Mouse (Mus musculus) C2C12 (cell line): ENCODE results near the gene Igsf3. TPM values are rescaled to one million over a fixed set of nuclear protein-coding genes. Genes with fewer than 3 reads are reported as not detected.

ENCODE experiments used
- H3K27me3 ChIP-seq: one replicate; pipeline ENCODE4 v1.6.1; 2011; ENCODE audit not compliant: control insufficient read depth, insufficient read depth, insufficient read length
- H3K36me3 ChIP-seq: one replicate; pipeline ENCODE4 v1.6.1; 2011; ENCODE audit not compliant: control insufficient read depth, insufficient read depth
- H3K4me3 ChIP-seq: one replicate; pipeline ENCODE4 v1.5.1; 2011; ENCODE audit warnings: mild to moderate bottlenecking, control low read depth; ENCODE audit not compliant: poor library complexity, insufficient read depth, severe bottlenecking
- H3K79me2 ChIP-seq: one replicate; pipeline ENCODE4 v1.6.1; 2011; ENCODE audit not compliant: control insufficient read depth, insufficient read depth
- H3K79me3 ChIP-seq: one replicate; pipeline ENCODE4 v1.6.1; 2011; ENCODE audit warnings: low read depth, control low read depth
- H3ac ChIP-seq: one replicate; pipeline ENCODE3; 2011; ENCODE audit warnings: low read depth; ENCODE audit not compliant: control insufficient read depth, insufficient read length
- CEBPB ChIP-seq: IDR thresholded peaks from one replicate; pipeline ENCODE4 v1.6.1; 2011; ENCODE audit warnings: low read depth, mild to moderate bottlenecking, control low read depth, moderate library complexity
- CTCF ChIP-seq: IDR thresholded peaks from one replicate; pipeline ENCODE4 v1.5.1; 2011; ENCODE audit not compliant: control insufficient read depth, insufficient read depth, insufficient read length
- FOSL1 ChIP-seq: IDR thresholded peaks from one replicate; pipeline ENCODE4 v1.8.0; 2011; ENCODE audit warnings: mild to moderate bottlenecking, low read length; ENCODE audit not compliant: poor library complexity, insufficient read depth, severe bottlenecking
- MAX ChIP-seq: IDR thresholded peaks from one replicate; pipeline ENCODE4 v1.6.1; 2011; ENCODE audit warnings: mild to moderate bottlenecking, control low read depth
- MYOD1 ChIP-seq: IDR thresholded peaks from one replicate; pipeline ENCODE4 v1.6.1; 2011; ENCODE audit warnings: low read depth; ENCODE audit not compliant: control insufficient read depth, insufficient read length
- MYOG ChIP-seq: IDR thresholded peaks from one replicate; pipeline ENCODE4 v1.6.1; 2011; ENCODE audit not compliant: control insufficient read depth, insufficient read length; ENCODE audit errors: extremely low read depth
- USF1 ChIP-seq: IDR thresholded peaks from one replicate; pipeline ENCODE4 v1.6.1; 2011; ENCODE audit warnings: low read depth, mild to moderate bottlenecking, control low read depth, moderate library complexity
- polyA plus RNA-seq: library from polyadenylated mRNA; unstranded; fragments of >200 nt; fragmentation: generic; extraction: Trizol; gene quantifications from one replicate; pipeline ENCODE4 v1.2.1, GENCODE M21; 2012; ENCODE audit warnings: missing spikeins

Igsf3 gene
- polyA plus RNA-seq, 1 experiment: 4.0 TPM

GRCm38 (mm10) chr3:101377256-101378024, 557 bp downstream of the Igsf3 start:
- TF ChIP-seq MYOD1 (no peak), CTCF (no peak), MYOG (no peak), FOSL1 (no peak), MAX (no peak), CEBPB (no peak), USF1 (no peak)
- no peaks in the 10 kb centered on the region for H3K27me3 ChIP-seq
- H3K4me3 ChIP-seq: peak overlapping the region; percentile 39
- H3ac ChIP-seq: peak overlapping the region; percentile 42
- no peaks in the 10 kb centered on the region for H3K79me3 ChIP-seq
- H3K36me3 ChIP-seq: no peaks in the 10 kb centered on the region
- no peaks in the 10 kb centered on the region for H3K79me2 ChIP-seq

- Histone ChIP-seq H3K79me2 (no peaks in the 10 kb centered on the region), H3K36me3 (no peaks in the 10 kb centered on the region), H3K79me3 (no peaks in the 10 kb centered on the region), H3ac (no peak overlapping the region), H3K4me3 (no peak overlapping the region), H3K27me3 (no peaks in the 10 kb centered on the region)
- TF ChIP-seq CEBPB (no peak), USF1 (no peak), MYOD1 (no peak), MYOG (no peak), MAX (no peak), CTCF (no peak), FOSL1 (no peak)
Measured at GRCm38 (mm10) chr3:101378102-101378501, 1.2 kb downstream of the Igsf3 start.

- Histone ChIP-seq H3K27me3 (no peaks in the 10 kb centered on the region), H3K36me3 (no peaks in the 10 kb centered on the region), H3K79me2 (no peaks in the 10 kb centered on the region), H3K79me3 (no peaks in the 10 kb centered on the region), H3K4me3 (no peak overlapping the region), H3ac (no peak overlapping the region)
- TF ChIP-seq CEBPB: no peak
- no peak for TF ChIP-seq FOSL1
- no peak for TF ChIP-seq MAX
- no peak for TF ChIP-seq MYOD1
- TF ChIP-seq CTCF: no peak
- TF ChIP-seq USF1: no peak
Measured at GRCm38 (mm10) chr3:101379789-101380188, 2.9 kb downstream of the Igsf3 start.

- H3ac ChIP-seq: no peak overlapping the region
- no peaks in the 10 kb centered on the region for H3K27me3 ChIP-seq
- no peak overlapping the region for H3K4me3 ChIP-seq
- no peaks in the 10 kb centered on the region for H3K79me2 ChIP-seq
- TF ChIP-seq MAX (no peak), MYOD1 (no peak), FOSL1 (no peak), CEBPB (no peak), USF1 (no peak), CTCF (no peak), MYOG (no peak)
- no peaks in the 10 kb centered on the region for H3K36me3 ChIP-seq
- no peaks in the 10 kb centered on the region for H3K79me3 ChIP-seq
Measured at GRCm38 (mm10) chr3:101381691-101382090, 4.8 kb downstream of the Igsf3 start.

DNA sequence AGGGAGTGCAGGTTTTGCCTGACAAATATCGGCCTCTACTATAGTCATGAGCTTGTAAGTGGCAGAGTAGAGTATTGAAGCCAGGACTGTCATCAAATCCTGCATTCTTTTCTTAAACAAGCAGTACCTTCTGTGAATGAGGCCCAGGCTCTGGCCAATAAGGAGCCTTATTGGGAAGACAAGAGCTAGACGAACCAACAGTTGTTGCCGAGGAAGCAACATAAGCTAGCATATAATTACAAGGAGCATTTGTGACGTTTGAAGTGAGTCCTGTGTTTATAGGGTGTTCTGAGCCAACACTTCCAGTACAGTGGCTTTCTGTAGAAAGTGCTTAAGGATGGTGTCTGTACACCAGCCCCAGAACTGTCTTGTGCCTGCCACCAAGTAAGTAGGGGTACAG, 5.9 kb downstream of the Igsf3 start:
- no peaks in the 10 kb centered on the region for H3K79me2 ChIP-seq
- no peak overlapping the region for H3K4me3 ChIP-seq
- no peaks in the 10 kb centered on the region for H3K36me3 ChIP-seq
- H3ac ChIP-seq: no peak overlapping the region
- TF ChIP-seq CTCF (no peak), MAX (no peak), MYOG (no peak), FOSL1 (no peak), MYOD1 (no peak), CEBPB (no peak), USF1 (no peak)
- H3K27me3 ChIP-seq: no peaks in the 10 kb centered on the region
- H3K79me3 ChIP-seq: no peaks in the 10 kb centered on the region

- no peak overlapping the region for H3ac ChIP-seq
- H3K36me3 ChIP-seq: no peaks in the 10 kb centered on the region
- no peaks in the 10 kb centered on the region for H3K27me3 ChIP-seq
- no peaks in the 10 kb centered on the region for H3K79me3 ChIP-seq
- H3K79me2 ChIP-seq: no peaks in the 10 kb centered on the region
- TF ChIP-seq FOSL1: no peak
- no peak for TF ChIP-seq MAX
- no peak for TF ChIP-seq USF1
- no peak for TF ChIP-seq MYOD1
- no peak for TF ChIP-seq CEBPB
- TF ChIP-seq CTCF: no peak
- no peak for TF ChIP-seq MYOG
- H3K4me3 ChIP-seq: no peak overlapping the region
Measured at GRCm38 (mm10) chr3:101386430-101387016, 9.6 kb downstream of the Igsf3 start.
